Mouse (Mus musculus): Measurements from ENCODE around the gene Cox6a2. TPM values are rescaled to one million over a fixed set of nuclear protein-coding genes. Genes with fewer than 3 reads are reported as not detected.
A peak's percentile ranks its signal among the peaks of the same experiment; 100 is the strongest.

Gene Cox6a2
- 10 to 100 TPM in 2 of 4 experiments, 1 to 10 TPM in 2; 4.5 to 14.1 (median 9.5) TPM for total RNA-seq (2022)

- DNase-seq (ENCODE audit: low spot score in 2 of 2) = no peak
Measured at GRCm38 (mm10) chr7:128206152-128206551, at the start of gene Cox6a2. TSS of gene Cox6a2 (minus strand) at chr7:128206387.

GRCm38 (mm10) chr7:128255757-128256156, 49.6 kb upstream of the Cox6a2 start:
- DNase-seq (ENCODE audit: low spot score in 2 of 2) = no peak

- no peak for DNase-seq (ENCODE audit: low spot score in 2 of 2)
Measured at GRCm38 (mm10) chr7:128254978-128255377, 48.8 kb upstream of the Cox6a2 start.

- DNase-seq (ENCODE audit: low spot score in 2 of 2) = peak in 1 of 2 experiments; percentile 84
Measured at GRCm38 (mm10) chr7:128252609-128253008, 46.4 kb upstream of the Cox6a2 start.

- DNase-seq (ENCODE audit: low spot score in 2 of 2) = no peak
Measured at GRCm38 (mm10) chr7:128251946-128252345, 45.8 kb upstream of the Cox6a2 start.

GRCm38 (mm10) chr7:128249998-128250397, 43.8 kb upstream of the Cox6a2 start:
- DNase-seq (ENCODE audit: low spot score in 2 of 2) = no peak

GRCm38 (mm10) chr7:128248081-128249042, 42.2 kb upstream of the Cox6a2 start:
- DNase-seq (ENCODE audit: low spot score in 2 of 2) = no peak

- DNase-seq (ENCODE audit: low spot score in 2 of 2) = peak; percentile 68 to 75
Measured at GRCm38 (mm10) chr7:128247443-128247842, 41.3 kb upstream of the Cox6a2 start.

- peak in 1 of 2 experiments; percentile 33 for DNase-seq (ENCODE audit: low spot score in 2 of 2)
Measured at GRCm38 (mm10) chr7:128246496-128247391, 40.6 kb upstream of the Cox6a2 start, which contains the start of gene Tgfb1i1. TSS of gene Tgfb1i1 (plus strand) at chr7:128246812.

GRCm38 (mm10) chr7:128245547-128245946, 39.4 kb upstream of the Cox6a2 start:
- no peak for DNase-seq (ENCODE audit: low spot score in 2 of 2)

- DNase-seq (ENCODE audit: low spot score in 2 of 2) = no peak
Measured at GRCm38 (mm10) chr7:128244410-128245025, 38.3 kb upstream of the Cox6a2 start.

- DNase-seq (ENCODE audit: low spot score in 2 of 2) = no peak
Measured at GRCm38 (mm10) chr7:128243921-128244320, 37.7 kb upstream of the Cox6a2 start.

- no peak for DNase-seq (ENCODE audit: low spot score in 2 of 2)
Measured at GRCm38 (mm10) chr7:128242331-128242730, 36.1 kb upstream of the Cox6a2 start.

GRCm38 (mm10) chr7:128240131-128240784, 34.1 kb upstream of the Cox6a2 start:
- DNase-seq (ENCODE audit: low spot score in 2 of 2) = no peak

GRCm38 (mm10) chr7:128238991-128239390, 32.8 kb upstream of the Cox6a2 start:
- DNase-seq (ENCODE audit: low spot score in 2 of 2) = no peak

- DNase-seq (ENCODE audit: low spot score in 2 of 2) = peak; percentile 97 to 99
Measured at GRCm38 (mm10) chr7:128237927-128238778, 32.0 kb upstream of the Cox6a2 start, which contains the start of gene 9130023H24Rik. TSS of gene 9130023H24Rik (minus strand) at chr7:128238031.

- no peak for DNase-seq (ENCODE audit: low spot score in 2 of 2)
Measured at GRCm38 (mm10) chr7:128237593-128237926, 31.4 kb upstream of the Cox6a2 start.

GRCm38 (mm10) chr7:128236856-128237592, 30.8 kb upstream of the Cox6a2 start, which contains the start of gene Armc5:
TSS of gene Armc5 (plus strand) at chr7:128237342.
- peak; percentile 72 to 85 for DNase-seq (ENCODE audit: low spot score in 2 of 2)

- no peak for DNase-seq (ENCODE audit: low spot score in 2 of 2)
Measured at GRCm38 (mm10) chr7:128236426-128236825, 30.2 kb upstream of the Cox6a2 start.
